Mouse (Mus musculus): ENCODE measurements around the gene Cinp. TPM values are rescaled to one million over a fixed set of nuclear protein-coding genes. Genes with fewer than 3 reads are reported as not detected.

Cinp gene
- total RNA-seq, 1 experiment from 2014 or later, result 73.5 TPM

DNA sequence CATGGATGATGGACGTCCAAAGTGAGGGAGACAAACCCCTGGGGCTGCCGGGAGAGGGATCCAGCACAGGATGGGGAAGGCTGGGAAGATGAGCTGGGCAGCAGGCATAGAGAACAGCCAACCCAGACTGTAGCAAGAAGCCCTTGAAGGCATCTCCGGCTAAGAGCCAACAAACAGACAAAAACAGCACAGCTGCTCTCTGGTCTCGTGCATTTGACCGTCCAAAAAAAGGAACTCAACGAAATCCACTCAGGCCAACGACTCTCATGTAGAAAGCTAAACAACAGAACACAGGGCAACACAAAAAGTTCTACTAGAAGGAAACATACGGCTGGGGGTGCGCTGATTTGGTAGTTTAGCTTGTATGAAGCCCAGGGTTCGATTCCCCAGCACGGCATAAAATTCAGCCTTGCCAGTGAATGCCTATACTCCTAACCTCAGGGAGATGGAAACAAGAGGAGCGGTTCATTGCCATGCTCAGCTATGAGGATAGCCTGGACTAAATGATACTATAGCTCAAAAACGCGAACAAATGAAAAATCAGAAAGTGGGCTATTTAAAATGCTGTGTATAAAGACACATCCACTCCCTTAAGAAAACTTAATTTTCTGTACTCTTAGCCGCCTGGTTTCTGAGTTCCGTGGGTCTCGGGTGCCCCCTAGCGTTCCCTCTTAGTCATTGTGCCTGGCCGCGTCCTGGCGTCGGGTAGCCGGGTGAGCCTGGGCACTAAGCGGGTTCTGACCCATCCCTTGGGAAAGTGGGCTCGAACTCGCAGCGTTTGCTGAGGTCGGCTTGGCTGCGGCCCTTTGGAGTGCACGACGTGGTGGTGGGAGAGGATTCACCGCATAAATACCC is 45.5 kb downstream of the Cinp start:
- peak; percentile 62 for ATAC-seq (replicated peaks in 1 of 2; ENCODE audit: insufficient read depth in 1 of 2, low FRiP score in 2 of 2, low TSS enrichment in 1 of 2, low read depth in 1 of 2, poor library complexity in 2 of 2, severe bottlenecking in 2 of 2)

DNA sequence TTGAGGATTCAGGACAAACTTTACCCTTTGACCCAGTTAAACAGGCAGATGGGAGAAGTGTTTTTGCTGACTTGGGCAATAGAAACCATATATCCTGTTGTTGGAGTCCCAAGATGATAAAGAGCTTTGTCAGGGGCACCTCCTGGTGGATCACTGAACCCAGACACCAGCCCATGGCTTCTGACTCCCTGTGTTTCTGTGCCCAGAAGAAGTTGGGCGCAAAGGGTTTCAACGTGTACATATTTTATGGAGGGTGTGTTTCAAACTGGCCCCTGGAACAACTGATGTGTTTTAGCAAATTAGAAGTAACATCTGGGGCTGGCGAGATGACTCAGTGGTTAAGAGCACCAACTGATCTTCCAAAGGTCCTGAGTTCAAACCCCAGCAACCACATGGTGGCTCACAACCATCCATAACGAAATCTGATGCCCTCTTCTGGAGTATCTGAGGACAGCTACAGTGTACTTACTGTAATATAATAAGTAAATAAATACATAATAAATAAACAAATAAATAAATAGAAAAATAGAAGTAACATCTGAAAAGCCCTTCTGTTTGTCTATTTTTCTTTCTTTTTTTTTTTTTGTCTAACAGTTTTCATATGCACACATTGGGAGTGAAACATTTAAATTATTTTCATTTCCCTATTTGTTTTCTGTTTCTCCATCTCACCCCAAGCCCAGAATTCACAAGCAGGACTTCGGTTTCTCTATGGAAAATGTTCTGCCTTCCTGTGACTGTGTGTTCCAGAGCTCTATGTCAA is 47.0 kb downstream of the Cinp start:
- ATAC-seq (replicated peaks in 1 of 2; ENCODE audit: insufficient read depth in 1 of 2, low FRiP score in 2 of 2, low TSS enrichment in 1 of 2, low read depth in 1 of 2, poor library complexity in 2 of 2, severe bottlenecking in 2 of 2), result no peak

DNA sequence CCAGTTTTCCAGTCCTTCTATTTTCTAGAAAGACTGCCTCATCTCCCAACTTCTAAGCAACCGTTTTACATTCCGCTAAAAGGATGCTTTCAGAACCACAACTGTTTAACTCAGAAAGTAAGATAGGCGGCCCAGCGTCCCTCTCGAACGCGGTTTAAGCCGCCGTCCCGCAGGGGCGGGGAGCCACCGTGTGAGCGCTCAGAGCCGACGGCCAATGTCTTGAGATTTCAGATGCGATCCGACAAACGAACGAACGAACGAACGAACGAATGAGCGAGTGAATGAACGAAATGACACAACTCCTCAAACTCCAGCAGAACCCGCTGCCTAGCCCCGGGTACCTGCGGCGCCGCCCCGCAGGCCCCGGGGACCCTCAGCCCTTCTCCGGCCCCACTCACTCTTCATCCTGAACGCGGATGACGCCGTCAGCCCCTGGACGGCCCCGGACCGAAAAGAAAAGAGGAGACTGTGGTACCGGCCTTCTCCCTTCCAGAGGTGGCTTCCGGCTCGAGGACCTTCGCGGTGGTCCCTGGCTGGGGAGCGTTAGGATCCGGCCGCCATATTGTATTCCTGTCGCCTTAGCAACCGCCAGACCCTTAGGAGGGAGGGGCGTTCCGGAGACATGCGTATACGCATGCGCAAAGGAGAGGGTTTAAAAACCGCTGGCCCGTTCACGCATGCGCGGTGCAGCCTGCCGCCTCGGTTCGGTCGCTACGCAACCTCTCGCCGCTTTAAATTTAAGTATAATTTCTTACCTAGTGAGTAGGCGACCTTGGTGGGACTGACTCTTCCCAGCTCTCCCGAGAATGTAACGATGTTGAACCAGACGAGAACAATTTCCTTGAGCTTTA is 48.4 kb downstream of the Cinp start, which contains the start of gene Mok:
Mok (minus strand) TSS at position 592 of the 851 bp plus-strand sequence.
- ATAC-seq (replicated peaks in 1 of 2; ENCODE audit: insufficient read depth in 1 of 2, low FRiP score in 2 of 2, low TSS enrichment in 1 of 2, low read depth in 1 of 2, poor library complexity in 2 of 2, severe bottlenecking in 2 of 2), result peak; percentile 55 to 65

DNA sequence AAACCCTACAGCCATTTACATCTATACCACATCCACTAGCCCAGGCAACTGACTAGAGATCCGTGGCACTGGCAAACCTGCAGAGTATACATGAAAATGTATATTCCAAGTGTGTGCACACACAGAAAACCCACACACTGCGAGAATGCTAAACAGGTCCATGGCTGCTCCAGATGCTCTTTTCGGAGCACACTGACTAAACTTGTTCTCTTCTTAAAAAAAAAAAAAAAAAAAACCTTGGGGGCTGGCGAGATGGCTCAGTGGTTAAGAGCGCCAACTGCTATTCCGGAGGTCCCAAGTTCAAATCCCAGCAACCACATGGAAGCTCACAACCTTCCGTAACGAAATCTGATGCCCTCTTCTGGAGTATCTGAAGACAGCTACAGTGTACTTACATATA is 51.1 kb downstream of the Cinp start:
- ATAC-seq (replicated peaks in 1 of 2; ENCODE audit: insufficient read depth in 1 of 2, low FRiP score in 2 of 2, low TSS enrichment in 1 of 2, low read depth in 1 of 2, poor library complexity in 2 of 2, severe bottlenecking in 2 of 2), result no peak

DNA sequence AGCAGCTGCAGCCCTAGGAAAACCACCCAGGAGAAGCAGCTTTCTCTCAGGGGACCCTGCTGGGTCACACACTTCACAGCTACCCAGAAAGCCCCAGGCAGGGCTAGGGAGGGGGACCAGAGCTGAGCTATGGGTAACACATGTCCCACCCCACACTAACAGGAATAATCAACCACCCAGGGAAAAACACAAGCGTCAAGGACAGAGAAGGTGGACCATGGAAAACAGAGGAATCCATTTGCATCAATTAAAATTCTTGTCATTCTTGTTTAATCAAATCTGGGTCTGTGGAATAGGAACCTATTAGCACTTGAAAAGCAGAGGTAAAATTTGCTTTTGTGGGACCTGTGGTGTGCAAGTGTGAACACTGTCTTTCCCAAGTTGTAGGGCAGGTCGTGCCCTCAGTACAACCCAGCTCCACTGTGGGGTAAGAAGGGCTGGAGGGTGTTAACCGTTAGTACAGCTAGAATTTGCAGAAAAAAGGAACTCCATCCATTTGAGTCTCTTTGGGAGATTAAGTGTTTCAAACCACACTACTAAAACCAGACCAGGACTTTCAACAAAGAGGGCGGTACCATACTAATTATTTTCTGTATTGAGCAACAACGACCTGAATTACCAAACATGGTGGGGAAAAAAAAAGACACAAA is 51.6 kb downstream of the Cinp start:
- peak in 1 of 2 experiments; percentile 13; a peak in 1 of 4 replicates for ATAC-seq (replicated peaks in 1 of 2; ENCODE audit: insufficient read depth in 1 of 2, low FRiP score in 2 of 2, low TSS enrichment in 1 of 2, low read depth in 1 of 2, poor library complexity in 2 of 2, severe bottlenecking in 2 of 2)

DNA sequence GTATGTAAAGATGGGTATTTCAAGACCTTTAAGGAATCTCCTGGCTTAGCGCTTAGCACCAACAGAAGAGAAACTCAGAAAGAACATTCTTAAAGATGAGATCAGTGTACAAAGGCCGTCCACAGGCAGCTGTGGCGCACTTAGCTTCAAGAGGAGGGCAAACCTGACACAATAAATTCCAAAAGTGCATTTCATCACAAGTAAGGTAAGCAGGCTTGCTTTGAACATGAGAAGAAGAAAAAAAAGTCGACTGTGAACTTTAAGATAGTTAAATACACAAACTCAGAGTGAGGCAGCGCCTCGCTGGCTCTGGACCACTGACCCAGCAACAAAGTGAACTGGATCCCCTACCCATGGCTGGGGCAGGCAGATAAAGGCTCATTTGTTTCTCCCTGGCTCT is 52.2 kb downstream of the Cinp start:
- no peak for ATAC-seq (replicated peaks in 1 of 2; ENCODE audit: insufficient read depth in 1 of 2, low FRiP score in 2 of 2, low TSS enrichment in 1 of 2, low read depth in 1 of 2, poor library complexity in 2 of 2, severe bottlenecking in 2 of 2)

DNA sequence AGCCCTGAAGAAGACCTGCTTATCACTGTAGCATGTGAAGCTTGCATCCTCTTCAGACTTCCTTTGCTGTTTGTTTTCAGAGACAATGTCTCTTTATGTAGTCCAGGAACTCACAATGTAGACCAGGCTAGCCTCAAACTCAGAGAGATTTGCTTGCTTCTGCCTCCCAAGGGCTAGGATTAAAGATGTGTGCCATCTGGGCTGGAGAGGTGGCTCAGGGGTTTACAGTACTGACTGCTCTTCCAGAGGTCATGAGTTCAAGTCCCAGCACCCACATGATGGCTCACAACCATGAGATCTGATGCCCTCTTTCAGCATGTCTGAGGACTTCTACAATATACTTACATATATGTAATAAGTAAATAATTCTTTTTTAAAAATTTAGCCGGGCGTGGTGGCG is 53.8 kb downstream of the Cinp start:
- no peak for ATAC-seq (replicated peaks in 1 of 2; ENCODE audit: insufficient read depth in 1 of 2, low FRiP score in 2 of 2, low TSS enrichment in 1 of 2, low read depth in 1 of 2, poor library complexity in 2 of 2, severe bottlenecking in 2 of 2)

DNA sequence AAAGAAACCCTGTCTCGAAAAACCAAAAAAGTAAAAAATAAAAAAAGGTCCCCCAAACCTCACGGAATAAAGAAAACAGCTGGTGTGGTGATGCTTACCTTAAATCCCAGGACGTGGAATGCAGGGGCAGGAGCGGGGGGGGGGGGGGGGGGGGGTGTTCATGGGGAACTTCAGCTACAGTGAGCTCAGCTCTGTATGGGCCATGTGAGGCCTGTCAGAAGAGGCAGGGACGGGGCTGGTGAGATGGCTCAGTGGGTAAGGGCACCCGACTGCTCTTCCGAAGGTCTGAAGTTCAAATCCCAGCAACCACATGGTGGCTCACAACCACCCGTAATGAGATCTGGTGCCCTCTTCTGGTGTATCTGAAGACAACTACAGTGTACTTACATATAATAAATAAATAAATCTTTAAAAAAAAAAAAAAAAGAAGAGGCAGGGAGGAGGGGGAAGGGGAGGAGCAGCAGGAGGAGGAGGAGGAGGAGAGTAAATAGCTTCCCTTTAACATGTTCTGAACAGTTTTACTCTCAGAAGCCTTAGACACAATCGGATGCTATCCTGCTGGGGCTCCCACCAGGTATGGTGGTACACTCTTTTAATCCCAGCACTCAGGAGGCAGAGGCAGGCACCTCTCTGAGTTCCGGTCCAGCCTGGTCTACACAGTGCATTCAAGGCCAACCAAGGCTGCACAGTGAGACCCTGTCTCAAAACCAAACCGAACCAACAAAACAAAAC is 58.5 kb downstream of the Cinp start:
- no peak for ATAC-seq (replicated peaks in 1 of 2; ENCODE audit: insufficient read depth in 1 of 2, low FRiP score in 2 of 2, low TSS enrichment in 1 of 2, low read depth in 1 of 2, poor library complexity in 2 of 2, severe bottlenecking in 2 of 2)

DNA sequence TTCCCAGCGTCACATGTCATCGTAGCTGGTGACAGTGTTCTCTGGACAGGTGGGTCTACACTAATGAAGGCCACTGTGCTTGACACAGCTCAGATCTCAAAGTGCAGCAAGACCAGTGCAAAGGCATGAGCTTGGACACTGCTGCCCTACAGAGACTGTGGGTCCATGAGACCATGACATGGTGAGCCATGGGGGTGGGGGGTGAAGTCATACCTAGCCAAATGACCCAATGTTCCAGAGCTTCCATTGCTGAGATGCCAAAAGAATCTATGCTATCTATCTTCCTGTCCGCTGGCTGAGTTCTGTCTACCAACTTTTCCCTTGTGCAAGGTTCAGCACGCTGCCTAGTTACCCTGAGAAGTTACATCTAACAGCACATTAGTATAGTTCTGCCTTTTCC is 60.0 kb downstream of the Cinp start:
- ATAC-seq (replicated peaks in 1 of 2; ENCODE audit: insufficient read depth in 1 of 2, low FRiP score in 2 of 2, low TSS enrichment in 1 of 2, low read depth in 1 of 2, poor library complexity in 2 of 2, severe bottlenecking in 2 of 2), result no peak

Other genes starting within 250 kb of the Cinp start
- not detected in 2 replicates for gene 1700001K19Rik, start 206.5 kb downstream of the Cinp start, total RNA-seq (2017)
- 1,218 and 1,648 TPM in 2 replicates for gene Hsp90aa1, start 186.4 kb downstream of the Cinp start, total RNA-seq (2017)
- gene Wdr20, start 151.2 kb downstream of the Cinp start, total RNA-seq (2017), result 37.6 and 43.4 TPM in 2 replicates
- gene Mok, start 48.2 kb downstream of the Cinp start, total RNA-seq (2017), result 0.25 and 0.31 TPM in 2 replicates
- gene Zfp839, start 38.9 kb downstream of the Cinp start, total RNA-seq (2017), result 8.2 and 10.3 TPM in 2 replicates
- 3.8 and 6.1 TPM in 2 replicates for gene Tecpr2, start 119 bp upstream of the Cinp start, total RNA-seq (2017)
- 4.2 and 6.8 TPM in 2 replicates for gene Ankrd9, start 89.9 kb upstream of the Cinp start, total RNA-seq (2017)
- gene Rcor1, start 150.2 kb upstream of the Cinp start, total RNA-seq (2017), result 32.0 and 47.7 TPM in 2 replicates

Data from hematopoietic stem cell, adult 5-6 weeks (primary cell).